Mouse (Mus musculus) heart, postnatal 14 days (tissue): ENCODE data around the gene Icam4. TPM values are rescaled to one million over a fixed set of nuclear protein-coding genes. Genes with fewer than 3 reads are reported as not detected.

Experiments
- DNase-seq, 2 experiments: peaks; one replicate each; pipeline ENCODE4 v3.0.0; 2021 to 2022
- intact Hi-C: fragments of 180-260 bp; cut with DNase I; formaldehyde crosslinking; loops from one replicate; pipeline ENCODE4 v1.15.1; 2025
- microRNA-seq, 2 experiments: library from miRNA; unstranded; fragments of <30 nt; microRNA quantifications; one replicate each; pipeline ENCODE4 v1.2.0; 2021 to 2022
- total RNA-seq, 2 experiments: library from RNA; stranded (reverse); gene quantifications; 2 replicates each; pipeline ENCODE4 v1.2.3; 2021

The Icam4 gene
- total RNA-seq, 2 experiments from 2014 or later, result 0.37 to 0.38 TPM

DNA sequence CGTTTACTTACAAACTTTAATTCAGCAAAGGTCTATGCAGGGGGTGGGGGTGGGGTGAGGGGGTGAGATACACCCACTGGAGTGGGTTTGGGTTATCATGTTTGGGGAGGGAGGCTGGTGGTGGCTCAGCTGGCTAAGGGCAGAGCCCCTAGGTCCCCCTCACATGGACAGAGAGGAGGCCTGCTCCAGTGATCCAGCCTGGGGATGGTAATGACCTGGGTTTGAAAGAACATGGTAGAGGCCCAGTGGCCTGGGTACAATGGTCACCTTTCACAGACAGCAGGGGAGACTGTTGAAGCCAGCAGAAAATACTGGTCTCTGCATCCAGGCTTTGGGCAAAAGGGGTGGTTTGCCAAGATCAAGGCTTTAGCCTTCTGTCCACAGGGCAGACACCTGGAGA lies 45.0 kb downstream of the Icam4 start:
- DNase-seq, result no peak
- intact Hi-C loops, result no loop called here

DNA sequence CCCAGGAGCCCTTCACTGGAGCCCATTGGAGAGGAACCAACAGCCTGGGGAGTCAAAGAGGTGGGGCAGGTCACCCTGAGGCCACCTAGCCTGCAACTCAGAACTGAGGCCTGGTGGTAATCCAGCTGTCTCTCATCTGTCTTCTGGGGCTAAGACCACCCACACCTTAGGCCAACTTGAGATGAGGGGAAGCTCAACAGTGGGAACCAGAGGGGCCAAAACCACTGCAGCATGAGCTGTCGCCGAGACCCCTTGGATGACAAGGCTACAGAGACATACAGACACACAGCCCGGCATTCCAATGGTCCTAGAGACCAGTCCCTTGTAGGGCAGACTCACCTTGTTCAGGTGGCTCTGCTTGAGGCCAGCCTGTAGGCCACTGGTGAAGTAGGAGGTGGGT lies 46.5 kb downstream of the Icam4 start:
- intact Hi-C loops, result no loop called here
- DNase-seq, result no peak

Small RNAs within 50 kb of the gene (microRNA-seq; reads per million reads assigned to microRNA genes)
- gene Mir1900 (0 reads per million in 2 experiments), gene Mir7082 (0 to 1.6 reads per million in 2 experiments)

Other genes starting within 250 kb of the Icam4 start
- 10 to 100 TPM; 31.8 to 33.2 TPM for gene Col5a3, start 214.3 kb upstream of the Icam4 start, total RNA-seq
- gene Rdh8, start 210.9 kb upstream of the Icam4 start, total RNA-seq, result not detected
- 1 to 10 TPM; 4.6 to 5.0 TPM for gene A230050P20Rik, start 160.7 kb upstream of the Icam4 start, total RNA-seq
- gene Angptl6, start 149.6 kb upstream of the Icam4 start, total RNA-seq, result 1 to 10 TPM; 1.9 TPM
- gene Ppan, start 141.2 kb upstream of the Icam4 start, total RNA-seq, result 1 to 10 TPM; 7.2 to 9.3 TPM
- 10 to 100 TPM; 93.5 to 99.7 TPM for gene Eif3g, start 130.8 kb upstream of the Icam4 start, total RNA-seq
- gene Dnmt1, start 69.5 kb upstream of the Icam4 start, total RNA-seq, result 10 to 100 TPM; 13.6 to 18.7 TPM
- 1 to 10 TPM; 5.4 to 6.9 TPM for gene S1pr2, start 52.6 kb upstream of the Icam4 start, total RNA-seq
- 100 to 1,000 TPM; 116 to 123 TPM for gene Mrpl4, start 26.6 kb upstream of the Icam4 start, total RNA-seq
- 10 to 100 TPM in 1 of 2 experiments, 1 to 10 TPM in 1; 8.5 to 10.1 TPM for gene Icam1, start 13.4 kb upstream of the Icam4 start, total RNA-seq
- under 1 TPM in 1 of 2 experiments, not detected in 1; 0.12 TPM for gene Icam5, start 2.7 kb downstream of the Icam4 start, total RNA-seq
- gene Zglp1, start 37.7 kb downstream of the Icam4 start, total RNA-seq, result not detected
- under 1 TPM; 0.26 to 0.39 TPM for gene Gm49373, start 43.7 kb downstream of the Icam4 start, total RNA-seq
- gene Fdx1l, start 44.2 kb downstream of the Icam4 start, total RNA-seq, result 10 to 100 TPM; 25.4 to 26.8 TPM
- 1 to 10 TPM in 1 of 2 experiments, under 1 TPM in 1; 0.68 to 1.8 TPM for gene Gm38431, start 62.6 kb downstream of the Icam4 start, total RNA-seq
- gene Raver1, start 62.6 kb downstream of the Icam4 start, total RNA-seq, result 10 to 100 TPM; 27.4 to 31.2 TPM
- gene Tyk2, start 101.9 kb downstream of the Icam4 start, total RNA-seq, result 1 to 10 TPM; 9.2 TPM
- 100 to 1,000 TPM; 151 to 157 TPM for gene Cdc37, start 120.6 kb downstream of the Icam4 start, total RNA-seq
- gene Pde4a, start 136.3 kb downstream of the Icam4 start, total RNA-seq, result 10 to 100 TPM; 36.7 to 37.5 TPM
- gene Keap1, start 210.0 kb downstream of the Icam4 start, total RNA-seq, result 10 to 100 TPM; 38.6 to 40.8 TPM
- under 1 TPM; 0.27 to 0.45 TPM for gene S1pr5, start 219.1 kb downstream of the Icam4 start, total RNA-seq
- 10 to 100 TPM; 73.3 to 85.0 TPM for gene Atg4d, start 235.9 kb downstream of the Icam4 start, total RNA-seq